Comparison of ENCODE assay signal across 14 mouse cellular contexts in the genomic region with DNA sequence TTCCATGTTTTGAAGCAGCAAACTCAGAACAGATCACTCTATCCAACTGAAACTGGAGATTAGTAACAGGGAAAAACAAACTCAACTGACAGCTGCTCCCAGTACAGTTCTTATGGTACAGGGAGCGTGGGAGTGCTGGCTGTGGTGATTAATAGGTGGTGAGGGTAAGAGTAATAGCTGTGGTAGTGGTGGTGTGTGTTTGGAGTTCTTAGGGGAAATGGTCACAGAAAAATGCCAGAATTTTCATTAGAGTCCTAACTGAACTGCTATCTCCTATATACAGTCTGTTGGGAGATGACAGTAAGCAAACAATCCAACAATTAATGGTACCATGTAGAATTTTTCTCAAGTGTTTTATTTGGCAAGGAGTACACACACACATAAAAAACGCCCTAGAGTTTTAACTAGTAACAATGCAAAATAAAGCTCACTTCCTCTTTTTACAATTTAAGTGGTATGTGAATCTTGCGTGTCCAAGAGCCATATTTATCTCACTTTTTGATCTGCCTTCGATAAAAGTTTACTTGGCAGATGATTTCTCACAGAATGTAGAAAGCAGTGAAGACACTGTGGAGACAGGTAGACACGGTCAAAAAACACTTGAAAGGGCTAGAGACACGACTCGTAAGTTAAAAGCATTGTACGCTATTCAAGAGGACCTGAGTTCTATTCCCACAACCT. TPM values are rescaled to one million over a fixed set of nuclear protein-coding genes. Genes with fewer than 3 reads are reported as not detected.
A peak's percentile ranks its signal among the peaks of the same experiment; 100 is the strongest.
DNase-seq lines count a peak whose midpoint lies in the region; ATAC-seq and TF ChIP-seq lines count a peak whose summit lies in the region.
"Had no signal": no experiment of that assay in that cellular context is flagged by ENCODE, and none has a peak within 500 bp of the region (broad histone marks: within the 10 kb centered on the region; RNA-seq: fewer than 3 reads in every experiment).

No protein-coding gene starts in this region.

- H3K9me3 ChIP-seq in hindbrain, embryonic 14.5 days (ENCODE audit: control insufficient read depth, low read length): no peaks in the 10 kb centered on the region
- no peaks in the 10 kb centered on the region for H3K9me3 ChIP-seq in hindbrain, embryonic 11.5 days (ENCODE audit: control insufficient read depth, low read length)
- H3K9me3 ChIP-seq in lung, postnatal 0 days (ENCODE audit: low read length): no peaks in the 10 kb centered on the region
- H3K9me3 ChIP-seq in stomach, postnatal 0 days (ENCODE audit: control insufficient read depth, low read length): no peaks in the 10 kb centered on the region
- H3K9me3 ChIP-seq: forebrain, embryonic 15.5 days; liver, embryonic 13.5 days; neural tube, embryonic 13.5 days had no signal

- peaks cover 20% of the 10 kb centered on the region for H3K36me3 ChIP-seq in hindbrain, embryonic 14.5 days (replicated peaks; ENCODE audit: control insufficient read depth, insufficient read depth)
- H3K36me3 ChIP-seq in hindbrain, embryonic 11.5 days (ENCODE audit: control insufficient read depth, insufficient read depth, low read length): no peaks in the 10 kb centered on the region
- no peaks in the 10 kb centered on the region for H3K36me3 ChIP-seq in lung, postnatal 0 days (ENCODE audit: insufficient read depth, low read length)
- peaks cover 3% of the 10 kb centered on the region; the same call in 1 of the 2 replicates for H3K36me3 ChIP-seq in stomach, postnatal 0 days (ENCODE audit: control insufficient read depth, insufficient read depth, low read length)
- H3K36me3 ChIP-seq: forebrain, embryonic 15.5 days; liver, embryonic 13.5 days had no signal

- TF ChIP-seq EP300 in lung, postnatal 0 days (IDR thresholded peaks at IDR 0.05): no peak
- TF ChIP-seq EP300 in stomach, postnatal 0 days (optimal IDR thresholded peaks at IDR 0.05): no peak

- no peak overlapping the region for H3K4me2 ChIP-seq in hindbrain, embryonic 14.5 days (replicated peaks)
- H3K4me2 ChIP-seq in hindbrain, embryonic 11.5 days (replicated peaks; ENCODE audit: low read depth, low read length): no peak overlapping the region
- no peak overlapping the region for H3K4me2 ChIP-seq in lung, postnatal 0 days (replicated peaks; ENCODE audit: low read depth, low read length)
- no peak overlapping the region for H3K4me2 ChIP-seq in stomach, postnatal 0 days (replicated peaks; ENCODE audit: low read depth)
- H3K4me2 ChIP-seq: forebrain, embryonic 15.5 days; liver, embryonic 13.5 days; neural tube, embryonic 13.5 days had no signal

- no peak overlapping the region for H3K9ac ChIP-seq in hindbrain, embryonic 14.5 days
- H3K9ac ChIP-seq in hindbrain, embryonic 11.5 days (ENCODE audit: low read depth, low read length): no peak overlapping the region
- no peak overlapping the region for H3K9ac ChIP-seq in lung, postnatal 0 days (replicated peaks; ENCODE audit: low read depth)
- no peak overlapping the region for H3K9ac ChIP-seq in stomach, postnatal 0 days (ENCODE audit: low read length)
- H3K9ac ChIP-seq: forebrain, embryonic 15.5 days; liver, embryonic 13.5 days; neural tube, embryonic 13.5 days had no signal

- TF ChIP-seq CTCF in lung, postnatal 0 days (IDR thresholded peaks at IDR 0.05): no peak
- no peak for TF ChIP-seq CTCF in stomach, postnatal 0 days (IDR thresholded peaks at IDR 0.05; ENCODE audit: low read depth)

- H3K4me1 ChIP-seq in hindbrain, embryonic 14.5 days (replicated peaks; ENCODE audit: control insufficient read depth, insufficient read depth, low read length): 0 out of 2 replicates have a peak, but pooled peaks cover 8% of the 10 kb centered on the region
- H3K4me1 ChIP-seq in hindbrain, embryonic 11.5 days (replicated peaks; ENCODE audit: control insufficient read depth, insufficient read depth, low read length): no peaks in the 10 kb centered on the region
- peaks cover 2% of the 10 kb centered on the region; the same call in 1 of the 2 replicates for H3K4me1 ChIP-seq in lung, postnatal 0 days (ENCODE audit: insufficient read depth, low read depth, low read length)
- H3K4me1 ChIP-seq in stomach, postnatal 0 days (replicated peaks; ENCODE audit: control insufficient read depth, insufficient read depth): no peaks in the 10 kb centered on the region

- H3K27ac ChIP-seq in hindbrain, embryonic 14.5 days: no peak overlapping the region
- no peak overlapping the region for H3K27ac ChIP-seq in hindbrain, embryonic 11.5 days (ENCODE audit: low read depth, low read length)
- H3K27ac ChIP-seq in lung, postnatal 0 days (ENCODE audit: low read length): peak overlapping the region; percentile 65
- H3K27ac ChIP-seq in stomach, postnatal 0 days (replicated peaks): peak overlapping the region; percentile 2; the same call in 1 of the 2 replicates
- H3K27ac ChIP-seq: forebrain, embryonic 15.5 days; left cerebral cortex, adult 2 months; liver, embryonic 13.5 days; neural tube, embryonic 13.5 days had no signal

- DNase-seq in hindbrain, embryonic 14.5 days (ENCODE audit: low spot score): peak; percentile 7
- DNase-seq in hindbrain, embryonic 11.5 days (ENCODE audit: low spot score): no peak
- DNase-seq in lung, postnatal 0 days (ENCODE audit: low spot score): peak; percentile 40
- DNase-seq in lung, postnatal 25 days (ENCODE audit: low spot score): no peak
- no peak for DNase-seq in stomach, postnatal 0 days (ENCODE audit: low spot score)
- DNase-seq in adrenal gland, postnatal 4 days (ENCODE audit: low spot score in 2 of 2): no peak
- no peak for DNase-seq in cerebellum, adult 11-12 months
- DNase-seq: cerebellum, adult 18-20 months; heart, postnatal 36 days; liver, embryonic 13.5 days had no signal

- 94% methylated on average over 8 of the region's 8 CpGs for WGBS in hindbrain, embryonic 14.5 days
- 92% methylated on average over 8 of the region's 8 CpGs for WGBS in hindbrain, embryonic 11.5 days
- WGBS in lung, postnatal 0 days: 57% methylated on average over 8 of the region's 8 CpGs
- WGBS in stomach, postnatal 0 days: 63% methylated on average over 8 of the region's 8 CpGs

- no peaks in the 10 kb centered on the region for H3K27me3 ChIP-seq in hindbrain, embryonic 14.5 days (ENCODE audit: control insufficient read depth, insufficient read depth, low read length)
- H3K27me3 ChIP-seq in hindbrain, embryonic 11.5 days (ENCODE audit: control insufficient read depth, insufficient read depth, low read length): no peaks in the 10 kb centered on the region
- H3K27me3 ChIP-seq in lung, postnatal 0 days (replicated peaks; ENCODE audit: insufficient read depth, low read length): no peaks in the 10 kb centered on the region
- H3K27me3 ChIP-seq in stomach, postnatal 0 days (ENCODE audit: control insufficient read depth, insufficient read depth, low read length): no peaks in the 10 kb centered on the region
- H3K27me3 ChIP-seq: forebrain, embryonic 15.5 days; liver, embryonic 13.5 days; neural tube, embryonic 13.5 days had no signal

- no peak for ATAC-seq in hindbrain, embryonic 14.5 days (ENCODE audit: low FRiP score)
- no peak for ATAC-seq in hindbrain, embryonic 11.5 days (ENCODE audit: low FRiP score)
- ATAC-seq in lung, postnatal 0 days: 0 out of 2 replicates have a peak, but pooled peaks have one; percentile 9
- 0 out of 2 replicates have a peak, but pooled peaks have one; percentile 34 for ATAC-seq in granulocyte monocyte progenitor cell, adult 5-6 weeks (replicated peaks; ENCODE audit: poor library complexity, severe bottlenecking)
- ATAC-seq in stomach, postnatal 0 days (ENCODE audit: low FRiP score, low TSS enrichment): 0 out of 2 replicates have a peak, but pooled peaks have one; percentile 14
- ATAC-seq: forebrain, embryonic 15.5 days had no signal

- no peak overlapping the region for H3K4me3 ChIP-seq in hindbrain, embryonic 14.5 days (replicated peaks; ENCODE audit: low read length)
- H3K4me3 ChIP-seq in hindbrain, embryonic 11.5 days (ENCODE audit: low read depth, low read length): no peak overlapping the region
- H3K4me3 ChIP-seq in lung, postnatal 0 days (ENCODE audit: low read depth, low read length): no peak overlapping the region
- no peak overlapping the region for H3K4me3 ChIP-seq in stomach, postnatal 0 days (ENCODE audit: low read depth, low read length)
- H3K4me3 ChIP-seq: forebrain, embryonic 15.5 days; left cerebral cortex, adult 2 months; liver, embryonic 13.5 days; neural tube, embryonic 13.5 days had no signal

RNA-seq across cellular contexts. Expression of a gene that starts 4.8 kb away (rescaled TPM):
- polyA plus RNA-seq in hindbrain, embryonic 14.5 days (2014; fragmentation: Nextera tagmentation; extraction: Ambion mirVana): 26.9 and 37.2 TPM in 2 replicates
- polyA plus RNA-seq in hindbrain, embryonic 11.5 days (2014; fragmentation: Nextera tagmentation; extraction: Ambion mirVana): 11.1 and 11.5 TPM in 2 replicates
- polyA plus RNA-seq in lung, postnatal 0 days (2015; fragmentation: Nextera tagmentation; extraction: Ambion mirVana): 17.1 and 17.4 TPM in 2 replicates
- 15.2 and 31.0 TPM in 2 replicates for total RNA-seq in granulocyte monocyte progenitor cell, adult 5-6 weeks (2014; fragmentation: Nextera tagmentation)
- 13.6 and 17.7 TPM in 2 replicates for total RNA-seq in granulocyte monocyte progenitor cell, adult 5-6 weeks (2017)
- 8.1 and 9.4 TPM in 2 replicates for polyA plus RNA-seq in stomach, postnatal 0 days (2015; fragmentation: Nextera tagmentation; extraction: Ambion mirVana)
- total RNA-seq in adrenal gland, postnatal 4 days (2021): 10 to 100 TPM; 38.8 to 40.3 TPM

RNA-seq across cellular contexts. Expression of a gene that starts 24.4 kb away (rescaled TPM):
- 102 and 117 TPM in 2 replicates for polyA plus RNA-seq in hindbrain, embryonic 14.5 days (2014; fragmentation: Nextera tagmentation; extraction: Ambion mirVana)
- polyA plus RNA-seq in hindbrain, embryonic 11.5 days (2014; fragmentation: Nextera tagmentation; extraction: Ambion mirVana): 63.0 and 71.9 TPM in 2 replicates
- 759 and 834 TPM in 2 replicates for polyA plus RNA-seq in lung, postnatal 0 days (2015; fragmentation: Nextera tagmentation; extraction: Ambion mirVana)
- total RNA-seq in granulocyte monocyte progenitor cell, adult 5-6 weeks (2014; fragmentation: Nextera tagmentation): not detected in 2 replicates
- 0.98 and 1.4 TPM in 2 replicates for total RNA-seq in granulocyte monocyte progenitor cell, adult 5-6 weeks (2017)
- 62.3 and 64.9 TPM in 2 replicates for polyA plus RNA-seq in stomach, postnatal 0 days (2015; fragmentation: Nextera tagmentation; extraction: Ambion mirVana)
- total RNA-seq in adrenal gland, postnatal 4 days (2021): 10 to 100 TPM; 85.7 to 96.0 TPM

RNA-seq across cellular contexts. Expression of a gene that starts 32.1 kb away (rescaled TPM):
- polyA plus RNA-seq in hindbrain, embryonic 14.5 days (2014; fragmentation: Nextera tagmentation; extraction: Ambion mirVana): 122 and 133 TPM in 2 replicates
- 117 and 119 TPM in 2 replicates for polyA plus RNA-seq in hindbrain, embryonic 11.5 days (2014; fragmentation: Nextera tagmentation; extraction: Ambion mirVana)
- polyA plus RNA-seq in lung, postnatal 0 days (2015; fragmentation: Nextera tagmentation; extraction: Ambion mirVana): 121 and 133 TPM in 2 replicates
- 176 and 203 TPM in 2 replicates for total RNA-seq in granulocyte monocyte progenitor cell, adult 5-6 weeks (2014; fragmentation: Nextera tagmentation)
- total RNA-seq in granulocyte monocyte progenitor cell, adult 5-6 weeks (2017): 76.7 and 80.4 TPM in 2 replicates
- polyA plus RNA-seq in stomach, postnatal 0 days (2015; fragmentation: Nextera tagmentation; extraction: Ambion mirVana): 141 and 157 TPM in 2 replicates
- 100 to 1,000 TPM; 106 to 111 TPM for total RNA-seq in adrenal gland, postnatal 4 days (2021)

RNA-seq across cellular contexts. Expression of a gene that starts 38.9 kb away (rescaled TPM):
- 5.3 and 6.0 TPM in 2 replicates for polyA plus RNA-seq in hindbrain, embryonic 14.5 days (2014; fragmentation: Nextera tagmentation; extraction: Ambion mirVana)
- polyA plus RNA-seq in hindbrain, embryonic 11.5 days (2014; fragmentation: Nextera tagmentation; extraction: Ambion mirVana): 5.2 and 6.0 TPM in 2 replicates
- 10.6 and 14.6 TPM in 2 replicates for polyA plus RNA-seq in lung, postnatal 0 days (2015; fragmentation: Nextera tagmentation; extraction: Ambion mirVana)
- total RNA-seq in granulocyte monocyte progenitor cell, adult 5-6 weeks (2014; fragmentation: Nextera tagmentation): not detected in 2 replicates
- 2.6 TPM in 1 of 2 replicates, not detected in the other for total RNA-seq in granulocyte monocyte progenitor cell, adult 5-6 weeks (2017)
- polyA plus RNA-seq in stomach, postnatal 0 days (2015; fragmentation: Nextera tagmentation; extraction: Ambion mirVana): 15.9 and 18.4 TPM in 2 replicates
- 10 to 100 TPM in 1 of 2 experiments, 1 to 10 TPM in 1; 3.8 to 20.0 TPM for total RNA-seq in adrenal gland, postnatal 4 days (2021)

RNA-seq across cellular contexts. Expression of a gene that starts 46.2 kb away (rescaled TPM):
- 0.23 and 0.25 TPM in 2 replicates for polyA plus RNA-seq in hindbrain, embryonic 14.5 days (2014; fragmentation: Nextera tagmentation; extraction: Ambion mirVana)
- 0.19 TPM in 1 of 2 replicates, not detected in the other for polyA plus RNA-seq in hindbrain, embryonic 11.5 days (2014; fragmentation: Nextera tagmentation; extraction: Ambion mirVana)
- polyA plus RNA-seq in lung, postnatal 0 days (2015; fragmentation: Nextera tagmentation; extraction: Ambion mirVana): 0.06 and 0.20 TPM in 2 replicates
- total RNA-seq in granulocyte monocyte progenitor cell, adult 5-6 weeks (2014; fragmentation: Nextera tagmentation): not detected in 2 replicates
- 0.09 TPM in 1 of 2 replicates, not detected in the other for total RNA-seq in granulocyte monocyte progenitor cell, adult 5-6 weeks (2017)
- 0.16 and 0.24 TPM in 2 replicates for polyA plus RNA-seq in stomach, postnatal 0 days (2015; fragmentation: Nextera tagmentation; extraction: Ambion mirVana)
- under 1 TPM in 1 of 2 experiments, not detected in 1; 0.22 TPM for total RNA-seq in adrenal gland, postnatal 4 days (2021)
- polyA plus RNA-seq: liver, embryonic 13.5 days had no signal

Comparison
In these comparisons a context has a peak if more than half of its experiments do, and no peak if none do; other contexts are left out.
1. DNase-seq: peak in hindbrain, embryonic 14.5 days (single experiment) and lung, postnatal 0 days (single experiment); none in hindbrain, embryonic 11.5 days (single experiment), lung, postnatal 25 days (single experiment), stomach, postnatal 0 days (single experiment), adrenal gland, postnatal 4 days (0 of 2) and cerebellum, adult 11-12 months (single experiment).
2. ATAC-seq: peak in lung, postnatal 0 days (single experiment), granulocyte monocyte progenitor cell, adult 5-6 weeks (single experiment) and stomach, postnatal 0 days (single experiment); none in hindbrain, embryonic 14.5 days (single experiment) and hindbrain, embryonic 11.5 days (single experiment).
3. H3K27ac ChIP-seq: peak in lung, postnatal 0 days (single experiment) and stomach, postnatal 0 days (single experiment); none in hindbrain, embryonic 14.5 days (single experiment) and hindbrain, embryonic 11.5 days (single experiment).